Mouse (Mus musculus): ENCODE measurements at regions not wholly inside any gene's neighbourhood (a gene's known extent, or its start where the extent isn't known, plus 50 kb on each side); places are given as distances from the start of the nearest gene placed in this dataset.

GRCm38 (mm10) chr12:62768930-62769329 is 1246.0 kb downstream of the Lrfn5 start:
- Histone ChIP-seq H3K9me3 (replicated peaks; ENCODE audit: insufficient read depth, low read length) (no peaks in the 10 kb centered on the region), H3K27ac (ENCODE audit: control insufficient read depth, low read depth, low read length) (no peak overlapping the region), H3K4me3 (ENCODE audit: control insufficient read depth in 1 of 2, insufficient read depth in 1 of 2, low read depth in 2 of 2, low read length in 2 of 2) (no peak overlapping the region), H3K36me3 (ENCODE audit: control insufficient read depth in 1 of 2, insufficient read depth in 2 of 2, low read length in 2 of 2) (no peaks in the 10 kb centered on the region), H3K9ac (ENCODE audit: control insufficient read depth, low read depth, low read length, poor library complexity, severe bottlenecking) (no peak overlapping the region), H3K4me1 (ENCODE audit: control insufficient read depth in 1 of 2, insufficient read depth in 2 of 2, low read length in 2 of 2) (no peaks in the 10 kb centered on the region), H3K79me2 (ENCODE audit: control insufficient read depth, insufficient read depth, low read length, poor library complexity) (no peaks in the 10 kb centered on the region), H3K27me3 (ENCODE audit: control insufficient read depth in 1 of 2, insufficient read depth in 2 of 2, low read length in 2 of 2) (no peaks in the 10 kb centered on the region)
- TF ChIP-seq ZC3H11A (IDR thresholded peaks at IDR 0.05; ENCODE audit: low read depth, low read length) (no peak), MAX (IDR thresholded peaks at IDR 0.05; ENCODE audit: low read length) (no peak), GABPA (IDR thresholded peaks at IDR 0.05; ENCODE audit: low read depth, low read length) (no peak), HCFC1 (IDR thresholded peaks at IDR 0.05; ENCODE audit: low read depth, low read length) (no peak), TCF12 (IDR thresholded peaks at IDR 0.05; ENCODE audit: low read depth, low read length) (no peak), ELF1 (IDR thresholded peaks at IDR 0.05; ENCODE audit: low read depth, low read length) (no peak), NELFE (IDR thresholded peaks at IDR 0.05; ENCODE audit: low read depth, low read length) (no peak), MYB (IDR thresholded peaks at IDR 0.05; ENCODE audit: low read depth, low read length) (no peak), GATA1 (IDR thresholded peaks at IDR 0.05; ENCODE audit: low read depth, low read length) (no peak), NRF1 (IDR thresholded peaks at IDR 0.05; ENCODE audit: insufficient read depth, low read depth, low read length, poor library complexity, severe bottlenecking) (no peak), RAD21 (IDR thresholded peaks at IDR 0.05; ENCODE audit: low read depth, low read length) (no peak), BHLHE40 (IDR thresholded peaks at IDR 0.05; ENCODE audit: borderline replicate concordance, low read depth, low read length) (no peak), POLR2A (IDR thresholded peaks at IDR 0.05; ENCODE audit: control insufficient read depth in 1 of 2, insufficient read depth in 1 of 2, low read depth in 1 of 2, low read length in 2 of 2, poor library complexity in 1 of 2) (no peak), ZNF384 (IDR thresholded peaks at IDR 0.05; ENCODE audit: low read depth, low read length) (no peak), ETS1 (IDR thresholded peaks at IDR 0.05; ENCODE audit: low read depth, low read length) (no peak), CHD2 (IDR thresholded peaks at IDR 0.05; ENCODE audit: low read length) (no peak), POLR2AphosphoS5 (IDR thresholded peaks at IDR 0.05; ENCODE audit: borderline replicate concordance, low read depth, low read length) (no peak)
- DNase-seq (ENCODE audit: low read depth, low spot score): no peak

GRCm38 (mm10) chr12:62769895-62770294 is 1246.9 kb downstream of the Lrfn5 start:
- Histone ChIP-seq H3K36me3 (ENCODE audit: control insufficient read depth in 1 of 2, insufficient read depth in 2 of 2, low read length in 2 of 2) (no peaks in the 10 kb centered on the region), H3K4me3 (ENCODE audit: control insufficient read depth in 1 of 2, insufficient read depth in 1 of 2, low read depth in 2 of 2, low read length in 2 of 2) (no peak overlapping the region), H3K9me3 (replicated peaks; ENCODE audit: insufficient read depth, low read length) (no peaks in the 10 kb centered on the region), H3K4me1 (ENCODE audit: control insufficient read depth in 1 of 2, insufficient read depth in 2 of 2, low read length in 2 of 2) (no peaks in the 10 kb centered on the region), H3K9ac (ENCODE audit: control insufficient read depth, low read depth, low read length, poor library complexity, severe bottlenecking) (no peak overlapping the region), H3K27me3 (ENCODE audit: control insufficient read depth in 1 of 2, insufficient read depth in 2 of 2, low read length in 2 of 2) (no peaks in the 10 kb centered on the region), H3K27ac (ENCODE audit: control insufficient read depth, low read depth, low read length) (no peak overlapping the region), H3K79me2 (ENCODE audit: control insufficient read depth, insufficient read depth, low read length, poor library complexity) (no peaks in the 10 kb centered on the region)
- DNase-seq (ENCODE audit: low read depth, low spot score): no peak
- no peak for TF ChIP-seq E2F4 (IDR thresholded peaks at IDR 0.05; ENCODE audit: borderline replicate concordance, low read depth, low read length)
- no peak for TF ChIP-seq ZKSCAN1 (IDR thresholded peaks at IDR 0.05; ENCODE audit: low read depth, low read length)
- no peak for TF ChIP-seq JUND (IDR thresholded peaks at IDR 0.05; ENCODE audit: low read depth, low read length)
- no peak for TF ChIP-seq SIN3A (IDR thresholded peaks at IDR 0.05; ENCODE audit: low read length)
- TF ChIP-seq GABPA (IDR thresholded peaks at IDR 0.05; ENCODE audit: low read depth, low read length): no peak
- TF ChIP-seq ZMIZ1 (IDR thresholded peaks at IDR 0.05; ENCODE audit: low read depth, low read length): no peak
- TF ChIP-seq MAZ (IDR thresholded peaks at IDR 0.05; ENCODE audit: low read depth, low read length): no peak
- TF ChIP-seq MYC (IDR thresholded peaks at IDR 0.05; ENCODE audit: low read depth, low read length): no peak
- no peak for TF ChIP-seq RCOR1 (IDR thresholded peaks at IDR 0.05; ENCODE audit: low read depth, low read length)
- TF ChIP-seq MXI1 (IDR thresholded peaks at IDR 0.05; ENCODE audit: low read depth, low read length): no peak
- TF ChIP-seq ETS1 (IDR thresholded peaks at IDR 0.05; ENCODE audit: low read depth, low read length): no peak
- TF ChIP-seq SMC3 (IDR thresholded peaks at IDR 0.05; ENCODE audit: low read depth, low read length): no peak
- TF ChIP-seq MYB (IDR thresholded peaks at IDR 0.05; ENCODE audit: low read depth, low read length): no peak
- no peak for TF ChIP-seq ELF1 (IDR thresholded peaks at IDR 0.05; ENCODE audit: low read depth, low read length)
- no peak for TF ChIP-seq MAX (IDR thresholded peaks at IDR 0.05; ENCODE audit: low read length)
- no peak for TF ChIP-seq TCF12 (IDR thresholded peaks at IDR 0.05; ENCODE audit: low read depth, low read length)
- no peak for TF ChIP-seq RAD21 (IDR thresholded peaks at IDR 0.05; ENCODE audit: low read depth, low read length)
